Mouse (Mus musculus) embryo, embryonic 11.5 days (tissue): Measurements from ENCODE around the gene Asb6.

ENCODE experiments used
- DNase-seq: peaks from one replicate; pipeline ENCODE4 v3.0.0-alpha.2; 2012; ENCODE audit warnings: low read depth, low spot score

Asb6 gene

GRCm38 (mm10) chr2:30834373-30835022 lies 4.4 kb upstream of the Asb6 start, which contains the start of gene Prrx2:
Gene Prrx2 (plus strand): TSS chr2:30834972.
- no peak for DNase-seq

DNA sequence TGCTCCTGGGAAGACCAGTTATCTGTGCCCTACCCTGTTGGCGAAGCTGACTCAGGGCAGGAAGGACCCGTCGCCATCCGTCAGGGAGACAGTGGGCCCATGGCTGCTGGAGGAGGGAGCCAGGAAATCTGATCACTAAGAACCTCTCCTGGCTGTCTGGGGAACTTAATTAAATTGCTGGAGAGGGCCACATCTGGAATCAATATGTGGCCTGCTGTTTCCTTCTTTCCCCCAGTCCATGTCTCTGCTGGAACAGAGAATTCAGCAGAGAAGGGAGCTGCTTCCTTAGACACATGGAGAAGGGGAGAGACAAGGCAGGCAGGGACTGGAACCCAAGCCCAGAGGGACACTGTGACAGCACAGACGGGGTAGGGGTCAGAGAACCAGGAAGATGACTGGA lies 3.5 kb upstream of the Asb6 start:
- DNase-seq: peak; percentile 52

DNA sequence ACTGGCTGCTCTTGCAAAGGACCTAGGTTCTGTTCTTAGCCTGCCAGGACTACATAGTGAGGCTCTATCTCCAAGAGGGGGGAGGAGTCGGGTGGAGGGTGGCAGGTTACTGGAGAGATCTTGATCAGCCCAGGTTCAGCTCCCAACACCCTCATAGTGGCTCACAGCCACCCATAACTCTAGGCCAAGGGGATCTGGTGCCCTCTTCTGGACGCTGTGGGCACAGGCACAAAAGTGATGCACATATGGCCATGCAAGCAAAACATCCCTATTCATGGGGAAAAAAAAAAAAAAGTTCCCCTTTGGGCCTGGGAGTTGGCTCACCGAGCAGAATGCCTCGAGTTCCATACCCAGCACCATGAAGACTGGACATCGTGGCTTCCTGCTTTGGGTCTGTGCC lies 818 bp downstream of the Asb6 start:
- no peak for DNase-seq

DNA sequence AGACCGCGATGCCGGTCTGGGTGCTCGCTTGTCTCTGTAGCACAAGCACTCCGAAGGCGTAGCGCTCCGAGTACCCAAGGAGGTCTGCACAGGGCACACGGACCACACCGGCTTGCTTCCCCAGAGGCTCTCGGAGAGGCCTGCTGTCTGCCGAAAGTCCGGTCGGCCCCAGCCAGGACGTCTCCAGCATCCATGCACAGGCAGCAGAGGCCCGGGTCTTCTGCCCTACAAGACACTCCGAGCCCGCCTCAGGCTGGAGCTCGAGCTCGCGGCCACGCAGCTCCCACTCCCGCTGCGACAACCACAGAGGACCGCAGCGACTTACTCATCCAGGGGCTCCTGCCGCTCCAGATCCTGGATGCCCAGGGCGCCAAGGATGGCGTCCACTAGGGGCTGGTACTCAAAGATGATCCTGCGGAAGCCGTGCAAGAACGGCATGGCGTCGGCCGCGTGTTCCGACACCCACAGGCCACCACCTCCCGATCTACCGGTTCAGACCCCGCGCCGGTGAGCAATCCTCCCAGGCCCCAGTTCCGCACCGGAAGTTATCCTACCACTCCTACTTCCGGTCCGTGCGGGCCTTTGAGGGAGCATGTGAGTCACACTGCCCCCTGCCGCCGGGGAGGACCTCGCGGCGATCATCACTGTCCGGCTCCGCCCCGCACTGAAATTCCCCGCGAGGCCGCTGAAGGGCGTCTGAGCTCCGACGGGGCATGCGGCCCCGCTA lies 2.2 kb downstream of the Asb6 start:
- peak; percentile 90 for DNase-seq

DNA sequence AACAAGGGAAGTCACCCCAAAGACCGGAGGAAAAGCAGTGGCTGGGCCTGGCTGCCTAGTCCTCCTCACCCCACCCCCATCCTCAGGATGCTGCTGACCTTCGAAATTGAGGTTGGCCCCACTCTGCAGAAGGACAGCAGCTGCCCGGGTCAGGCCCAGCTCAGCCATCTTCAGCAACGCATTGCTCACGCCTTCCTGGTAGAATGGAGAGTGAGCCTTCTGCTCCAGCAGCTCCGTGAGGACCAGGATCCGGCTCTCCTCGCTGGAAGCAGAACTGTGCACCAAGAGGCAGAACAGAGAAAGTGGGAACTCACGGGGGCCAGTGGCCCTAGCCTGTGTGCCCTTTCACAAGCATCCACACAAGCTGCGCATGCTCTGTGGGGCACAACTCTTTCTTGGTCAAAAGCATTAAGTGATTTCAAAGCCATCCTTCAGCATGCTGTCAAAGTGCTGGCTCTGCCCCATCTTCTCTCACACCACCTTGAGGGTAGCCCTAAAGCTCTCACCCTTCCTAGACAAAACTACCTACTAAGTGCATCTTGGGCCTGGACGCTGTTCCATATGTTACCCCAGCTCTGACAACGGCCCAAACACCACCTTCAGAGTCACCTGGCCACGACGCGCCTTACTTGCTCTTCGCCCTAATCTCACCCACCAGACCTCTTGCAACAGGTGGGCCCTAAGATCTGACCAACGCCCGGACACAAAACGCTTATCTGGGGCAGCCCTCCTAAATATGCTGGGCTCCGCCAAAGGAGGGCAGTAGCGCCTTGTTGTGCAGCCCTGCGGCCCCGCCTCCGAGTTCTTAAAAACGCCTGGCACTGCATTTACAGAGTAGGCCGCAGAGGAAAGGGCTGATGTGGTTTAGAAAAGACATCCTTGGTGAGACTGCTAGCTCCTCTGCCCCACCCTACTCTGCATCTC lies 3.0 kb downstream of the Asb6 start:
- no peak for DNase-seq

DNA sequence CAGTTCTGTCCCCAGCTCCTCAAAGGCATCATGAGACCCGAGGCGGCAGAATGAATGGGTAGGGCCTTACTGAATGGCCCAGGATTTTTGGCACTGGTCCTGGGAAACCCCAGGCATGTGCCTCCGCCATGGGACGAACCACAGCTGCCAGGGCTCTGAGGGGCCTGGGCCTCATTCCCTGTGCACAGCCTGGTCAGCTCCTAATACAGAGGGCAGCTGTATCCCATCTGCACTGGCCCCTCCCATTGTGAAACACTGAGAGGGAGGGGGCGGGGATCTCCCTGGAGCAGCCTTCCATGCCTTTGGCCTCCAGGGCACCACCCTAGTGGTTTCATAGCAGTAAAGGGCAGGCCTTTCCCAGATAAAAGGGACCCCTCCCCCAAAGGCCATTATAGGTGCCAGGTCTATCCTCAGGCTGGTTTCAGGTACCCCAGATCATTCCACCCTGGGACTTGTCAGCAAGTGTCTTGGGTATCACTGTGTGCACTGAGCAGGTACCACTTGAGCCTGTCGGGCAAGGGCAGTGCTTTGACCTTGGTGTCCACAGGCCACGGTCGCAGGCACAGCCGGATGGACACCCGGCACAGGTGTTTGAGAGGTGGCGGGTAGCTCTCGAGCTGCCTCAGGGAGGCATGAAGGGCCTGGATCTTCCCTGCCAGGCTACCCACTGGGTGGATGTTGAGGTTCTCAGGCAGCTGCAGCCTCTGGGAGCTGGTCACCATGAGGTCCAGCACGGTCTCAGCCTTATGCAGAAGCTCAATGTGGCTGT lies 6.6 kb downstream of the Asb6 start:
- no peak for DNase-seq

GRCm38 (mm10) chr2:30822460-30822859 lies 7.7 kb downstream of the Asb6 start:
- no peak for DNase-seq

GRCm38 (mm10) chr2:30821073-30821472 lies 9.1 kb downstream of the Asb6 start:
- no peak for DNase-seq

DNA sequence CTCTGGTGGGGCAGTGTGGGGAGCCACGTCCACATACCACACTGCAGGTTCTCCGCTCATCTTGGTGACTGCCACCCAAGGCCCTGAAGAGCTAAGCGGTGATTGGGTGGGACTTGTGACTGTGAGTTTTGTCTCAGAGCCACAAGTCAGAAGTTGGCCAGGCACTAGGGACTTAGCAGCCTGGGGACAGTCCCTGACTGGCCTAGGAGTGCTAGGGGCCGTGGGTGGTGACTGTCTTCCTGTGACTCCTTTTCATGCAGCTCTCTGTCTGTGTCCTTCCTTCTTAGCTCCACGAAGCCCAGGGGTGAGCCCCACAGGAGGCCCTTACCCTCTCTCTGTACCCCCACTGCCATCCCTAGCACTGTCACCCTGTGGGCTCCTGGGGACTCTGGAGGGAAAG lies 10.3 kb downstream of the Asb6 start:
- no peak for DNase-seq

GRCm38 (mm10) chr2:30816383-30816782 lies 13.8 kb downstream of the Asb6 start:
- no peak for DNase-seq

DNA sequence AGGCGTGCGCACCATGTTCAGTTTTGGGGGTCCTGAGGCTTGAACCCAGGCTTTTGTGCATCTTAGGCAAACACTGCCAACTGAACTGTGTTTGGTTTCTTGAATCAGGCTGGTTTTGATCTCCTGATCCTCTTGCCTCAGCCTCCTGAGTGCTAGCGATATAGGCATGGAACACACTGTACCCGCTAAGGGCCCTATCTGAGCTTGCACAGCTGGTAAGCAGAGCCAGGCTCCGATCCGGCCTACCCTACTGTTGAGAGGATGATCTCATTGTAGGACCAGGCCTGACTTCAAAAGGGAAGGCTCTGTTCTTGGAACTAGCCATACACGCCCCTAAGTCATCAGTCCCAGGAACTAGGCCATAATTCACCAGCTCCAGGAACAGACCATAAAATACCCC lies 19.6 kb downstream of the Asb6 start:
- DNase-seq: no peak

GRCm38 (mm10) chr2:30809503-30809902 lies 20.6 kb downstream of the Asb6 start:
- DNase-seq: no peak

GRCm38 (mm10) chr2:30808296-30808655 lies 21.9 kb downstream of the Asb6 start:
- DNase-seq: no peak

GRCm38 (mm10) chr2:30807648-30808295 lies 22.4 kb downstream of the Asb6 start, which contains the start of gene Ntmt1:
Gene Ntmt1 (plus strand): TSS chr2:30807826.
- peak; percentile 99 for DNase-seq

- DNase-seq: no peak
These were observed 22.9 kb downstream of the Asb6 start for GRCm38 (mm10) chr2:30807147-30807647.

DNA sequence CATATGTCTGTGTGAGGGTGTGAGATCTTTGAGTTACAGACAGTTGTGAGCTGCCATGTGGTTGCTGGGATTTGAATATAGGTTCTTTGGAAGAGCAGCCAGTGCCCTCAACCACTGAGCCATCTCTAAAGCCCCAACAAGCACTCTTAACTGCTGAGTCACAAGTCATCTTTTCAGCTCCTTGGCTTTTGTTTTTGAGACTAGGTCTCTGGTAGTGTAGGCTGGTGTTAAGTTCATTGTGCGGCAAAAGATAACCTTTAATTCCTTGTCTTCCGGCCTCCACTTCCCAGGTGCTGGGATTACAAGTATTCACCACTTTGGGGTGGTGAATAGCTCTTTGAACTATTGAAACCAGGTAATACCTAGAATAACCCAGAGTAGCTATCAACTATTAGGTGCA lies 24.1 kb downstream of the Asb6 start:
- DNase-seq: no peak

- DNase-seq: no peak
These were observed 26.5 kb downstream of the Asb6 start, which contains the start of gene 1700001O22Rik for GRCm38 (mm10) chr2:30803604-30804003. Gene 1700001O22Rik (minus strand): TSS chr2:30803661.

GRCm38 (mm10) chr2:30801067-30801852 lies 28.9 kb downstream of the Asb6 start:
- DNase-seq: no peak

DNA sequence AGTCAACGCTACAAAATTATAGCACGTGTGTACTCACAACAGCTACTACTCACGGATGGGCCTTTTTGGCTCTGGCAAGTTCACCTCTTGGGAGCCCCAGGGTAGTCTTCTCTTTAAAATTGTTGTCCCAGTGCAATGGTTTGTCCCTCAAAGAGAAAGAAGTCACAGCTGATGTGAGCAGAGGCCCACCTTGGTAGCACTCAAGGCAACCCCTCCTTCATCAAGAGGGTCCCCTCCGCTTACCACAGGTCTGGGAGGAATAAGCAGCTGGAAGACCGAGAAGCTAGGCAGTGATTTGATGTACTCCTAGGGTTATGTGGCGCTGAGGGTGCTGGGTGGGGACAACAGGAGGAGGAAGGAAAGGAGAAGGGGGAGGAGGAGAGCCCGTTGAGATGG lies 29.5 kb downstream of the Asb6 start:
- DNase-seq: no peak

GRCm38 (mm10) chr2:30799456-30799855 lies 30.7 kb downstream of the Asb6 start:
- no peak for DNase-seq
